Mouse (Mus musculus) stomach, postnatal 0 days (tissue): ENCODE results near the gene Prcd.

Experiments
- CTCF ChIP-seq: IDR thresholded peaks from 2 replicates; pipeline ENCODE4 v1.5.1; 2016; ENCODE audit warnings: antibody characterized with exemption, low read depth, mild to moderate bottlenecking, moderate library complexity
- EP300 ChIP-seq: optimal IDR thresholded peaks from 2 replicates; pipeline ENCODE3; 2016; ENCODE audit warnings: antibody characterized with exemption

DNA sequence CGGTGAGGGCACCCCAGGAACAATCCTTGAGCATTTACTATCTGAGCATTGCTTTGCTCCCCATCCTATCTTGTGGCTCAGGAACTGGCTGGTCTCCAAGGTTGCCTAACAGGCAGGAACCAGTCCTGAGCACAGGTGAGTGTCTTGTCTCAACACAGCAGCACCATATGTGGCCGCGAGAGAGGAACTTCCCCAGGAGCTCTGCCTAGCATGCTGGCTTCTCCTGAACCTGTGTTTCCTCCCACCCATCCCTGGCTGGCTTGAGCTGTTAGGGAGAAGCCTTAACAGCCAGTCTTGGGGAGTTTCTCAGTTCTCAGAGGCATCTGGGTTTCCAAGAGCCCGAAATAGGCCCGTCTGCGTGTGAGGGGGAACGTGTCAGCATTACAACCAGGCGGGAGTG is 2.0 kb upstream of the Prcd start:
- TF ChIP-seq CTCF (no peak), EP300 (no peak)
